Mouse (Mus musculus) heart, postnatal 4 days (tissue): ENCODE data around the gene Snrpf. TPM values are rescaled to one million over a fixed set of nuclear protein-coding genes. Genes with fewer than 3 reads are reported as not detected.
A peak's percentile ranks its signal among the peaks of the same experiment; 100 is the strongest.
"Not testable (repeated sequence)": the region's sequence is repeated elsewhere in the genome, so short reads cannot be mapped to it uniquely, and the experiment has no call there.

Experiments
- DNase-seq: peaks from one replicate; pipeline ENCODE4 v3.0.0; 2021
- total RNA-seq, 2 experiments: library from RNA; stranded (reverse); gene quantifications; 2 replicates each; pipeline ENCODE4 v1.2.3; 2021

Gene Snrpf
- total RNA-seq, 2 experiments from 2014 or later: 20.3 to 21.3 TPM

DNA sequence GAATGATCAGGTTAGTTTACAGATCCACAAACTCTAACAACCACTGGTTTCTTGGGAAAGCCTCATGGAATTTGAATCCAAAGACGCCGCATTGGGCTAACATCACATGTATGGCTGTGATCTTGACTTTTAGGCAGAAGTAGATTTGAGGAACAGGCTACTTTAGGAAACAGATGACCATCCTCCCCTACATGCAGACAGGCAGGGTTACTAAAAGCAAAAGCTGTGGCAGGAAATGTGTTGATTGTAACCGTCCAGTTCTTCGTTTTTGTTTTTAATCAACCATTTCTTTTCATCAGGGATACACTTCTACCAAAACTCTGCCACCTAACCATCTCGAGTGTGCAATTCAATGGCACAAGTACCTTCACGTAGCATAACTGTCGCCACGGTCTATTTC is 13.5 kb downstream of the Snrpf start:
- no peak for DNase-seq

DNA sequence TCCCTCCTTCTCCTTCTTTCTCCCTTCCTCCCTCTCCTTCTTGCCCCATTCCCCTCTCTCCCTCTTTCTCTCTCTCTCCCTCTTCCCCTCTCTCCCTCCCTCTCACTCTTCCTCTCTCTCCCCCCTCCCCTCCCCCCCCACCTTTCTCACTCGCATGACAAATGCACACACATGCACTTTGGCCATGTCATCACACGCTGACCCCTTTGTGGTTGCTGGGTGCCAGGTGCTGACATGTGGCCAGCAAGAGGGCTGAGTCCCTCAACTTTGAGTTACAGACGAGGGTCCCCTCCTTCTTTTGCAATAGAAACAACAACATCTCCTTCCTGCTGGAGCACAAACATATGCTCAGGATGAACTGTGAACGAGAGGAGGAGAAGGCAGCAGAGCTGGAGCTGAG is 14.5 kb downstream of the Snrpf start:
- DNase-seq: no peak

DNA sequence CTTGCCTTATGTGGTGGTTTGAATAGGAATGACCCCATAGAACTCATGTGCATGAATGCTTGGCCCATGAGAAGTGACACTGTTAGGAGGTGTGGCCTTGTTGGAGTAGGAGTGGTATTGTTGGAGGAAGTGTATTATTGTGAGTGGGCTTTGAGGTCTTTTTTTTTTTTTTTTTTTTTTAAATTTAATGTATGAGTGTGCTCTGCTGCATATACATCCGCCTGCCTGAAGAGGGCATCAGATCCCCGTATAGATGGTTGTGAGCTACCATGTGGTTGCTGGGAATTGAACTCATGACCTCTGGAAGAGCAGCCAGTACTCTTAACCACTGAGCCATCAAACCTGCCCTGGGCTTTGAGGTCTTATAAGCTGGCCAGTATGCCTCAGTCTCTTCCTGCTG is 17.3 kb downstream of the Snrpf start:
- no peak for DNase-seq

DNA sequence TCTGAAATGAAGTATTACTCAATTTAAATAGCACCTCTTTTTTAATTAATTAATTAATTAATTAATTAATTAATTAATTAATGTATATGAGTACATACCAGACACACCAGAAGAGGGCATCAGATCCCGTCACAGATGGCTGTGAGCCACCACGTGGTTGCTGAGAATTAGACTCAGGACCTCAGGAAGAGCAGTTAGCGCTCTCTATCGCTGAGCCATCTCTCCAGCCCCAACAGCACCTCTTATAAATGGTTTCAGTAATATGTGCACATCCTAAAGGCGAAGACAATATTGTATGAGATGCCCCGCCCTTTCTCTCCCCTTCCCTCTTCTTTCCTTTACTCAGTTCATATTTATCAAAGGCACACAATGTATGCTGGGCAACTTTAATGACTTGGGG is 20.8 kb downstream of the Snrpf start:
- no peak for DNase-seq

DNA sequence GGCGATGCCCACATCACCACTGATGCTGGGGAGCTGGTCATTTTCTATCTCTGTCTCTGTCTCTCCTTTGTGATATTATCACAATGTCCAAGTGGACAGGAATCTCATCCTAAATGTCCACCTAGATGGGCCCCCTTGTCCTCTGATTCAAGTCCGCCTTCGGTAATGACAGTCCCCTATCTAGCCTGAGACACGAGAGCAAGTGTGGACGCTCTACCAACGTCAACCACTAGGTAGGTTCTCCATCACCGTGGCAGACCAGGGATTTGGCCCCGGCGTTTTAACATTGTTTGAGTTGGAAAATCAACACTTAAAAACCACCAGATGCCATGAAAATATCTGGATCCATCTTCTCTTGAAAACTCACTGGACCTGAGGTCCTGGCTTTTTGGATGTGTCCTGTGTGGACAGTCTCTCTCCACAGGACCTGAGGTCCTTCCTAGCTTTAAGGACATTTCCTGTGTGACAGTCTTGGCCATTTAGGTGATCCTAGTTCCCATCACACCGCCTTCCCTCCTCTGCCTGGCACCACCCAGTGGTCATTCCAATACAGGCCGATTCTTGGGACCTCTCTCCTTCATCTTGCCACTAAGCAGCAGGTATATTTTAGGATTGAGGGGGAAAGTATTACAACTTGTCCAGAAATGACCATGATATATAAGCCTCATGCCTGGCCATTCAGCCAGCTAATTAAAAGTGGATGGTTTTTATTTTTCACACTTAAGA is 21.5 kb downstream of the Snrpf start:
- DNase-seq: no peak

DNA sequence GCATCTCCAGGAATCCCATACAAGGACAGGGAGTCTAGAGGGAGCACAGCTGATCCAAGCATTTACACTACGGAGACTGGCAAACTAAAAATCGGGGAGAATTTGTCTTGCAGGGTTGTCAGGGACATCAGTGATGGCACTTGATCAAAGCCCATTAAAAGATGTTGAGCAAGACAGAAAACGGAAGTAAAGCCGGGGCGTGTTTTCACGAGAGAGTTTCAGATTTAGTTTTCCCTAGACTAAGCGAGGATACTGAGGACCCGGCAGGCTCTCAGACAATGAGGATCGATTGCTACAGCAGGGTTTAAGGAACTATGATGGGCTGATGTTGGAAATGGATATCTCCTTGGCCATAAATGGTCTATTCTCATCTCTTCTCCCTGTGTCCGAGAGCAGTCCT is 22.4 kb downstream of the Snrpf start:
- DNase-seq: no peak

DNA sequence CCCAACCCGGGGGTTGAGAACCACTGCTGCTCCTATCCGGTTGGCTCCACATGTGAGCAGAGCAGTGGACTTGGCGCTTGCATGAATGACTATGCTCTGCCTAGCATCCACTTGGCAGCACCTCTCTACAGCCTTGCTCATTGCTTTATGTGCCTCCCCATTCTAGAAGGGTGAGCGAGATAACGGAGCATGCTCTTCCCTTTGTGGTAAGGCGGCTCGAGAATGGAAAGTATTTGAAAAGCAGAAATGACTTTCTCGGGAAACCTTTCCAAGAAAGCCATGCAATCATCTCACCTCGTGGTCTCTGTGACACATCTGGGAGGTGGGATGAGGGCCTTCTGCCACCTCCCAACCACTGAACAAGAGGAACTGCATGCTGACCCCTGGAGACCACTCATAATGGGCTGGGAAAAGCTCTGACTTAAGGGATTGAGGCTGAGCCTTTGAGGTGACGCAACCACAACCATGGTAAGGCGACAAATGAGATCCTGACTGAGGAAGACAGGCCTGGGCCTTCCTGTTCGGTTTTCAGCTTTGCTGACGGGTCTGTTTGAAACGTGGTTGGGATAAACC is 24.9 kb downstream of the Snrpf start:
- no peak for DNase-seq

DNA sequence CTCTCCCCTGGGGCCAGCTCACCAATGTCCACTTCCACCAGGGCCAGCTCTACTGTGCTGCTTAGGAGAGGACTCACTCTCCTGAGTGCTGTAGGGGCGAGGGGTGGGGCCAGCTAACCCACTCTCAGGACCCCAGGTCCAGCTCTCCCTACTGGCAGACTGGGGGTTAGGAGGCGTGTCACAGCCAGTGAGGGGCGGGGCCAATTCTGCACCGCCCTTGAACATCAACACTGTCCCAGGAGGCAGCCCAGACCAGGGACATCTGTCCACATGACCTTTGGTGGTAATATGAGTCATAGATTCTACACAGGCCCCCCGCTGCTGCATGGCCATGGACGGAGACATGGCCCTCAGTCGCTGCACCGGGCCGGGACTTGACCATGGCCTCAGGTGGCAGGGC is 29.7 kb downstream of the Snrpf start:
- no peak for DNase-seq

DNA sequence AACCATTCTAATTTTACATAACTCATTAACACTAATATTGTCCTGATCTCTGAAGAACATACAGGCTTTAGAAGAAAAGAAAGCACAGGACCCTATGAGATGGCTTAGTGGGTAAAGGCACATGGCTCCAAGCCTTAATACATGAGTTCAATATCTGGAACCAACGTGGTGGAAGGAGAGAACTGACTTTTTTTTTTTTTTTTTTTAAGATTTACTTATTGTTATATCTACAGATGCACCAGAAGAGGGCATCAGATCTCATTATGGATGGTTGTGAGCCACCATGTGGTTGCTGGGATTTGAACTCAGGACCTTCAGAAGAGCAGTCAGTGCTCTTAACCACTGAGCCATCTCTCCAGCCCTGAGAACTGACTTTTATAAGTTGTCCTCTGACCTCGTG is 31.5 kb downstream of the Snrpf start:
- DNase-seq: not testable (repeated sequence)

DNA sequence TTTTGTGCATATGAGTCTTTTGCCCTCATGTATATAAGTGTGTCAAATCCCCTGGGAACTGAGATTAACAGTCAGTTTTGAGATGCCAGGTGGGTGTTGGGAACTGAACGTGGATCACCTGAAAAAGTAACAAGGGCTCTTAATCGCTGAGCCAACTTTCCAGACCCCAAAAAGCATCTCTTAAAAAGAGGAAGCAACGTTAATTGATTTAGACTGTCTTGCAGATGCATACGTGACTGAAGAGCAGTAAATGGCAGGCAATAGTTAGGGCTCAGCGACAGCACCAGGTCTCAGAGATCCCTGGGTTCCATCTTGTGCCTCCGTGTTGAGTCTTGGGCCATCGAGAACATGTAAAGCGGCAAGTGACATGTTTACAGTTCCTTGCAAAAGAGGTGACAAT is 36.9 kb downstream of the Snrpf start:
- DNase-seq: no peak

DNA sequence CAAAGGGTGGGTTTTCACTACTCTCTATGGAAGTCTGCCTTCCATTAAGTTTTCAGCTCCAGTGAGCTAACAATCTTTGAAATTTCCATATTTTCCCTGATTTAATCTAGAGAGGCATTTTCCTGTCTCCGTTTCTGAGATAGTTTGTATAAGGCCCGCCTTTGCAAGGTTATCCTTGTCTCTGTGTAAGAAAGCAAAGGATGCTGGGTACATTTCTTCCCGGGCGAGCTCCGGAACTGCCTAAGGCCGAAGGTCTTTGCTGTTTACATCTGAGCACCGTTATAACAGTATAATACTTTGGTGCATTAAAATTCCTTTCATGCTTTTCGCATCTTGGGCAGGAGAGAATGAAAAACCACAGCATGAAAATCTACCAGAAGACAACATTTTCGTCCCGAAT is 39.7 kb downstream of the Snrpf start:
- no peak for DNase-seq

DNA sequence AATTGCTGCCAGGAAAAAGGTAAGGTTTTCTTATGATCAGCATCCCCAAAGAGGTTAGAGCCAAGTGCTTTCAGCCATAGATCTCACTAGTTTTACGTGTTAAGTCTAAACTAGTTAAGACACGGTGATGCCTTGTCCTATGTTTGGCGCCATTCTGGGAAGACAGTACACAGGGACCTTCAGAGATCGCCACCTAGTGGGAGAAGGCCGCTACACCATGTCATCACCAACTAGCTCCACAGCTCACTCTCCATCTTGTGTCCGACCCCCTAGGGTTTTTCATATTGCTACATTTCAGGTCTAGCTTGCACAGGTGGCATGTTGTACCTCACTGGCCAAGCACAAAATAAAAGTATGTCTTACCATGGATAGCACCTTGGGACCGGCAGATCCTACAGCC is 40.5 kb downstream of the Snrpf start:
- DNase-seq: peak; percentile 84

DNA sequence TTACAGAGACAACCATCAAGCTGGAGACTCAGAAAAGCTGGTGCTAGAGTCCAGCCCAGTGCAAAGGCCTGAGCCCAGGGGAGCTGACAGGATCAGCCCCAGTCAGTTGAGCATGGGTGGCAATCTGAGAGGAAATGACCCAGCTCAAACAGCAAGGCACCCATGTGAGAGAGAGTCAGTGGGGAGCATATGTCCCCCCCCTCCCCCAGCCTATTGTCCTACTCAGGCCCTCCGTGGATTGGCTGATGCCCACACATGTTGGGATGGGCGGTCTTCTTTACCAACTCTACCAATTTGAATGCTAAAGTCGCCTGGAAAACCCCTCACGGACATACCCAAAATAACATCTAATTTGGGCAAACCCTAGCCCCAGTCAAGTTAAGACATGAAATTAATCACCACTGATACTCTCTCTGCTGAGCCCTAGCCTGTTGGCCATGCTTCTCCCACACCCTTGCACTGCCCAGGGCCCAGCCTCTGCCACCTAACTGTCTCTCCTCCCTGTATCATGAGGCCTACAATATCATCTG is 41.7 kb downstream of the Snrpf start:
- DNase-seq: no peak

DNA sequence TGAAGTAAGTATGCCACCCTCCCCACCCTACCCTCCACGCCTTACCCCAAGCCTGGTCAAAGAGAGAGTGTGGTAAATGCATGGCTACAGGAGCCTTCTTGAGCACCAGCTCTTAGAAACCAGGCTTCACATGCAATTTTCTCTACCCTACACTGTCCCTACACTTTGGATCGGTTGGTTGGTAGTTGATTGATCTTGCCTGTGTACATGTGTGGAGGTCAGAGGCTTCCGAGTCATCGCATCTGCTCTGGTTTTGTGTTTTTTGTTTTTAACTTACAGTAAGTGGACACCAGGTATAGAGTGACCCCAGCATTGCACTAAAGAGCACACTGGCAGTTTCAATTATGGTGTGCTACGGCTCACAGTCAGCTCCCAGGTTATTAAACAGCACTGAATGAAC is 45.3 kb downstream of the Snrpf start:
- DNase-seq: no peak

DNA sequence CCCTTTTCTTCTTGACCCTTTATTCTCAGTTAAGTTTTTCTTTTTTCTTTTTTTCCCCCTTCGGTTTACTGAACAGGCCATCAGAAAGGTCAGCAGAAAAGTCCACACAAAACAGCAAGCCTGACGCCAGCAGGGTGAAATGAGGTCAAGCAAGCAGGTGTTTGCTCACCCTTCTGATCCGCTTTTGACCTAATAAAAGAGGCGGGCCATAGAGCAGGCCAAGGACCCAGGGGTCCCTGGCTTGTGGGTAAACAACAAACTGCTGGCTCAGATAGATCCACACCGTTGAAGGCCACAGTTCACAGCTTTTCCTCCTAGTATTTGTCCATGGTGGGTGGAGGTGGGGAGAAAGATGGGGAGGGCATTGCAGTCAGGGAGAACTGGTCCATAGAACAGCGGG is 46.3 kb downstream of the Snrpf start:
- no peak for DNase-seq

DNA sequence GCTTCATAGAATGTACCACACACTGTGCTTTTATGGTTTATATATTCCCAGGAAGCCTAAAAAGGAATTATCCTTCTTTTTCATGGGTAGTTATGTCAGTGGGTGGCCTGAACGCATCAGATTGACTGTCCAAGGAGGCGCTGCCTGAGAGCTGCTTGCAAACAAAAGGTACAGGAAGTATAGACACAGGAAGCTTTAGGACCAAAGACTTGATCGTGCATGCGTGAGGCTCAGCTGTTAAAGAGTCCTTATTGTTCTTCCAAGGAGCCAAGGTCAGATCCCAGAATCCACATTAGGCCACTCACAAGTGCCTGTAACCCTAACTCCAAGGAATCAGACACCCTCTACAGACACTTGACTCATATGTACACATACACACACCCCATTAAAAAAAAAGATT is 47.1 kb downstream of the Snrpf start:
- DNase-seq: no peak

DNA sequence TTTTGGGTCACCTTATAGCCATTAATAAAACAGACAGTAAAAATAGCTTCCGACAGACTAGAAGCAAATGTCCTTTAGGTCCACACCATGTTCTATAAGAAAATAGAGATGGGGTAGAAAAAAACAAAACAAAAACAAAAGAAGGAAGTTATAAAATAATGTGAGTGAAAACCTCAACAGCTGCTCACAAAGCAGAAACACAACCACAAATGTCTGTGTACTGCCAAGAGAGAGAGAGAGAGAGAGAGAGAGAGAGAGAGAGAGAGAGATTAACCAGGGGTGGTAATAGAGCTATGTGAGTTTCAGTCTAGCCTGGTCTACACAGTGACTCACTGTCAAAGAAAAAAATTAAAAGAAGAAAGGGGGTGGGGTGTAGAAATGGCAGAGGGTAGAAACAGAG is 47.9 kb downstream of the Snrpf start:
- DNase-seq: no peak

DNA sequence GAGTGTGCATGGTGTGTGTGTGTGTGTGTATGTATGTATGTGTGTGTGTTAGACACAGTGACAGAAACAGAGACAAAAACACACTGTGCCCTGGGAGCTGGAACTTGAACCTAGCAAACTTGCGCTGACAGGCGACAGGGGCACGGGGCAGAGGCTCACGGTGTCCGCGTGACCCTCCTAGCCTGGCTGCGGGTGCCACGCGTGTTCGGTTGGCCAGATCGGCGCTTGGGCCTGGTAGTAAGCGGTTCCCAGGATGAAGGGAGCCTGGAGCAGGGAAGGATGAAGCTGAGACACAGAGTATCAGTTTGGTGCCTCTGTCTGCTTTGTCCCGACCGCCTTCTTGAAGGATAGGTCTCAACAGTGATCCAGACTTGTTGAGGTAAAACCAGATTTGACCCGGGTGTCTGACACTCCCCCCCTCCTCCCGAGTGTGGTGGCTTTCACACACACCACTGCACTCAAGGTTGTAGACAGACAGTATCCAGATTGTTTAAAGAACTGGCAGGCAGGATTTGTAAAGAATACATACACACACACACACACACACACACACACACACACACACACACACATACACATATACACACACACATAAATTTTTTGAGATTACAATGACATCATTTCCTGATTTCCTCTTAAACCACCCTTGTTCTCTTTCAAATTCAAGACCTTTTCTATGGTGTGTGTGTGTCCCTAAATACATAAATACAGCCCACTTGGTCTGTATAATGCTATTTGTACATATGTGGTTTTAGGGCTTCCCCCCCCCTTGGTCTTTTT is 48.9 kb downstream of the Snrpf start, which contains the start of gene Ccdc38:
TSS of gene Ccdc38 (plus strand) at position 202 of the 780 bp plus-strand sequence.
- peak; percentile 8 for DNase-seq

DNA sequence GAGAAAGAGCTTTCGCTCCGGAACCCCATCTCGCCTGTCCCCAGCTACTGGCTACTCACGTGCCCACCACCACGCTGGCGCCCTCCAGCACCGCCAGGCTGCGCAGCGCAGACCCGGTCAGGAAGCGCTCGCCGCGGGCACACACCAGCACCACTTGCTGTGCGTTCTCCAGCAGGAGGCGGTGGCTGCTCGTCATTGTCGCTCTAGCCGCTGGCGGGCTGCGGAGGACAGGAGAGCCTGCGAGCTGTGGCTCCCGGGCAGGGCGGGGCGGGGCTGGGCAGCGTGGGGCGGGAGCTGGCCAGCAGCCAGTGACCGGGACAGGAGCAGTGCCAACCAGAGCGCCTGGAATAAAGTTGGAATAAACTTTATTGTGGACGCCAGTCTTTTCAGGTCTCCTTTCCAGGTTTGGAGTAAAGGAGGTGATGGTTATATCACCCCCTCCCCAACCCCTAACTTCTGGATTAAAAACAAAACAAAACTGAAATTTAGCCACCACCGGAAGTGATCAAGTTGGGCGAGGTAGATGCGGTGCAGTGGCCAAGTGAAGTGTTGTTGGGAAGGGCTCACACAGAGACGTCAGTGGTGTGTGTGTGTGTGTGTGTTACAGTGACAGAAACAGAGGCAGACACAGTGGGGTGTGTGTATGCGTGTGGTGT is 49.6 kb downstream of the Snrpf start, which contains the start of gene Amdhd1:
TSS of gene Amdhd1 (minus strand) at position 259 of the 656 bp plus-strand sequence.
- DNase-seq: peak; percentile 91

DNA sequence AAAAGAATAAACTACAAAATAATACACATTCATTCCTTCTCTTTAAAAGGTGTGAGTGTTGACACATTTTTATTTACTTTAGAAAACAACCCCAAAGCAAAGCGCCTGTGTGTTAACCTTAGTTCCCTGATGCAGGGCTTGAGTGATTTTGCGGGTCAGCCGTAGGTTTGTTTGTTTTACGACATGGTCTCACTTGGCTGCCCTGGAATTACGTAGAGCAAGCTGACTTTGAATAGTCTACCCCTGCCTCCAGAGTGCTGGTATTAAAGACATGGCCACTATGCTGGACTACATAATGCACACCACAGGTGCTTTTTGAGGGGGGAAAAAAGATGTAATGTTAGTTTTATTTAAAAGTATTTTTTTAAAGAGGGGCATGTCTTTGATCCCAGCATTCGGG is 50.7 kb downstream of the Snrpf start:
- DNase-seq: no peak

DNA sequence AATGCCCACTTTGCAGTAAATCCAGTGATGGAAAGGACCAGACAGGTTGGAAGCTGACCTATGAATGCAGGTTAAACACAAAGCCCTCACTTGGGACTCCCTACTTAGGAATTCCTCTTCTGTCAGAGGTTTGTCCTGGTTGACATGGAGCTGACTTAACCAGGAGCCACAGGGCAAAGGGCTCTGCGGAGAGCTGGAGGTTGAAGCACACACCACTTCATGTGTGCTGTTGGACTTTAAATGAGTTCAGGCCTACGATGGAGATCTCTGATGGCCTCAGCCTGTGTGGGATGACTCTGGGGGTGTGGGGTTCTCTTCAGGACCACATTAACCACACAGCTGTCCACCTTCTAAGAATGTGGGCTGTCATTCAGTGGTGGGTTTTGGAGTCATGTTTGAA is 51.2 kb downstream of the Snrpf start:
- no peak for DNase-seq
